Mouse (Mus musculus): ENCODE data around the gene Furin. TPM values are rescaled to one million over a fixed set of nuclear protein-coding genes. Genes with fewer than 3 reads are reported as not detected.
A peak's percentile ranks its signal among the peaks of the same experiment; 100 is the strongest.

The Furin gene
- polyA plus RNA-seq, 1 experiment from 2014 or later = 4.4 TPM

- H3K4me2 ChIP-seq (ENCODE audit: low read length) = no peak overlapping the region
- H3K27me3 ChIP-seq (replicated peaks; ENCODE audit: control insufficient read depth, insufficient read depth, low read length) = no peaks in the 10 kb centered on the region
- no peak overlapping the region for H3K27ac ChIP-seq (ENCODE audit: low read length)
- H3K9ac ChIP-seq (replicated peaks; ENCODE audit: low read depth, low read length) = no peak overlapping the region
- H3K4me1 ChIP-seq (replicated peaks; ENCODE audit: control insufficient read depth, insufficient read depth, low read length) = peaks cover 3% of the 10 kb centered on the region
- no peaks in the 10 kb centered on the region for H3K9me3 ChIP-seq (ENCODE audit: control insufficient read depth, low read length)
- no peak for ATAC-seq
- H3K4me3 ChIP-seq (replicated peaks; ENCODE audit: low read length) = no peak overlapping the region
- no peaks in the 10 kb centered on the region for H3K36me3 ChIP-seq (ENCODE audit: control insufficient read depth, insufficient read depth)
- 75% methylated on average over 3 of the region's 3 CpGs for WGBS
Measured at GRCm38 (mm10) chr7:80418036-80418435, 12.8 kb upstream of the Furin start.

DNA sequence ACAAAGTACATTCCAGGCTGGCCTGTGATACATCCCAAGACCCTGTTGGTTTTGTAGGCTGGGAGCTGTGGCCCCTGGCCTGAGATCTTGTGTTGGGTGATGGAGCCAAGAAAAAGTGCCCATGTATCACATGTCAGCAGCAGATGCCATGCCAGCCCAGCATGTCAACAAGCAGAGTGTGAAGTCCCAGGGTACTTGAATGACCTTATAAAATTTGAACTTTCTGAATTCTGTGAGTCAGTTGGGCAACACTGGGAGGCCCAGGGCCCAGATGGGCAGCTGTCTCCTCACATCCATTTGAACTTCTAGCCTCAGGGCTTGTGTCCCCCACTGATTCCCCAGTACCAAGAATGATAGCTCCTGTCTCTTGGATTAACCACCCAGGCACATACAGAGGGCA is 12.4 kb upstream of the Furin start:
- no peak overlapping the region for H3K4me2 ChIP-seq (ENCODE audit: low read length)
- no peaks in the 10 kb centered on the region for H3K27me3 ChIP-seq (replicated peaks; ENCODE audit: control insufficient read depth, insufficient read depth, low read length)
- no peak overlapping the region for H3K9ac ChIP-seq (replicated peaks; ENCODE audit: low read depth, low read length)
- H3K9me3 ChIP-seq (ENCODE audit: control insufficient read depth, low read length) = no peaks in the 10 kb centered on the region
- H3K27ac ChIP-seq (ENCODE audit: low read length) = no peak overlapping the region
- H3K36me3 ChIP-seq (ENCODE audit: control insufficient read depth, insufficient read depth) = no peaks in the 10 kb centered on the region
- ATAC-seq = no peak
- peaks cover under 1% of the 10 kb centered on the region; the same call in 1 of the 2 replicates for H3K4me1 ChIP-seq (replicated peaks; ENCODE audit: control insufficient read depth, insufficient read depth, low read length)
- H3K4me3 ChIP-seq (replicated peaks; ENCODE audit: low read length) = no peak overlapping the region

DNA sequence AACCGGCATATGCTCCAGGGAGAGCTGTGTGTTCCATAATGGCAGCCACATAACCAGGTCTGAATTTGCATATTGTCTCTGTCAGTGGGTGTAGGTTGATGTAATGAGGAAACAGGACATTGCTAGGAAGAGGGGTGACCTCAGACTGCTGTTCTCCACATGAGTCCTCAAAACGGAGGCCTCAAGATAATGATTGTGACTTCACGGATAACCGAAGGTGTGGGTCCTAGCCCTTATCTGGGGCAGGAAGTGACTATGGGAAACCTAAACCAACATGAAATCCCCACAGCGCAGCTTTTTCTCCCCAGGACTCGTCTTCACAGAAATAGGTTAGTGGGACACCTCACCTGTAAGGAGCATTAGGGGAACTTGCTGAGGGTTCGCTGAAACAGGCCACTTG is 11.7 kb upstream of the Furin start:
- Histone ChIP-seq H3K27me3 (replicated peaks; ENCODE audit: control insufficient read depth, insufficient read depth, low read length) (no peaks in the 10 kb centered on the region), H3K9me3 (ENCODE audit: control insufficient read depth, low read length) (no peaks in the 10 kb centered on the region), H3K36me3 (ENCODE audit: control insufficient read depth, insufficient read depth) (no peaks in the 10 kb centered on the region), H3K4me1 (replicated peaks; ENCODE audit: control insufficient read depth, insufficient read depth, low read length) (no peaks in the 10 kb centered on the region), H3K27ac (ENCODE audit: low read length) (no peak overlapping the region), H3K4me3 (replicated peaks; ENCODE audit: low read length) (no peak overlapping the region), H3K9ac (replicated peaks; ENCODE audit: low read depth, low read length) (no peak overlapping the region), H3K4me2 (ENCODE audit: low read length) (no peak overlapping the region)
- 94% methylated on average over 7 of the region's 7 CpGs for WGBS
- ATAC-seq = no peak

DNA sequence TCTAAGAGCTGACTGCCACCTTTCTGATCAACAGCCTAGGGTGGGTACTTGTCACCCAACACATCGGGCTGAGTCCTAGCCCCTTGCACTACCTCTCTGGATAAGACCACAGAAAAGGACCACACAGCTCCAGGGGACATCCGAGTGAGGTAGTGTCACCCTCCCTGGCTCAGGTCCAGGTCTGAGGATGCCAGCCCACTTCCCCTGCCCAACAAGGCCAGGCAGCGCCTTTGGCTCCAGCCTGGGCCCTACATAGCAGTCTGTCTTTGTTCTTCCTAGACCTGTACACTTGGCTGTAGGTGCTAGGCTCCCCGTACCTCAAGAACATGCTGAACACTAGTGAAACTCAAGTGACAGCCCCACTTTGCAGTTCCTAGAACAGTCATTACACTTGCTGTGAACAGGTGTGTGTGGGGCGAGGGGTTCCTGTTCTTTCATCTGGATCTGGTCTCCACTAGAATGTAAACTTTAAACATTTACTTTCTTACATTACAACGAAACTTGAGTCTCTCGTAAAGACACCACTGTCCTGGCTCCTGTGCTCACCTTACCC is 9.1 kb upstream of the Furin start:
- 77% methylated on average over 7 of the region's 7 CpGs for WGBS
- H3K27me3 ChIP-seq (replicated peaks; ENCODE audit: control insufficient read depth, insufficient read depth, low read length) = no peaks in the 10 kb centered on the region

DNA sequence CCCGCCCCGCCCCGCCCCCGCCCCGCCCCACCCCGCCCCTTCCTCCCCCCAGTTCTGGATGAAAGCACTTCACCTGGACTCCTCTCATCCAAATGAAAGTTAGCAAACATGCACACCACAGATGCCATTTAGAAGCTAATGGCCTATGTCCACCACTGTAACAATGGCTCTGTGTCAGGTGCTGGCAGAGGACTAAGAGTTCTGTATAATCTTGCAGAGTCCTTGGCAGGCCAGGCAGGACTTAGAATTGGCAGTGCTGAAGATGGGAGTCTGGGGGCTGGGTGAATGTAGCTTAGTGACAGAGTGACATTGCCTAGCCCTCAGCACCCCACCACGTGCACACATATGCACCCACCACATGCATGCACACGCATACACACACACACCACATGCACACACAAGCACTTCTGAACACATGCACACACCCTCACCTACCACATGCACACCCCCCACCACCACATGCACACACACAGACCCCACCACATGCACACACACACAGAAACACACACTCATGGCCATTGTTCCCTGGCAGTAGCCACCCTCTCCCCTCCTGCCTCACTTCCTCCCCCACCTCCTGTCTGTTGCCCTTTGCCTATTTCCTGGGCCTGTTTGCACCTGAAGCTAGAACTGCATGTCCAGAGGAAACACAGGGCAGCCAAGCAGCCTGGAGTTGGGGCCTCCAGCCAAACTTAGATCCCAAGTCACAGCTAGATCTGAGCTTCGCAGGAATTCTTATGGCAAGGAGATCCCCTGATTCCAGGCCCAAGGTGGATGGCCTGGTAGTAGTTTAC is 8.5 kb upstream of the Furin start:
- Histone ChIP-seq H3K9ac (replicated peaks; ENCODE audit: low read depth, low read length) (no peak overlapping the region), H3K4me1 (replicated peaks; ENCODE audit: control insufficient read depth, insufficient read depth, low read length) (no peaks in the 10 kb centered on the region), H3K9me3 (ENCODE audit: control insufficient read depth, low read length) (no peaks in the 10 kb centered on the region), H3K36me3 (ENCODE audit: control insufficient read depth, insufficient read depth) (no peaks in the 10 kb centered on the region), H3K4me3 (replicated peaks; ENCODE audit: low read length) (no peak overlapping the region), H3K27ac (ENCODE audit: low read length) (no peak overlapping the region), H3K27me3 (replicated peaks; ENCODE audit: control insufficient read depth, insufficient read depth, low read length) (no peaks in the 10 kb centered on the region), H3K4me2 (ENCODE audit: low read length) (no peak overlapping the region)
- WGBS = 77% methylated on average over 9 of the region's 9 CpGs
- ATAC-seq = no peak

More for the DNA sequence above, 9.1 kb upstream of the Furin start:
- no peak overlapping the region for H3K9ac ChIP-seq (replicated peaks; ENCODE audit: low read depth, low read length)
- H3K4me2 ChIP-seq (ENCODE audit: low read length) = no peak overlapping the region
- H3K4me1 ChIP-seq (replicated peaks; ENCODE audit: control insufficient read depth, insufficient read depth, low read length) = no peaks in the 10 kb centered on the region
- no peak for ATAC-seq
- no peaks in the 10 kb centered on the region for H3K9me3 ChIP-seq (ENCODE audit: control insufficient read depth, low read length)
- H3K27ac ChIP-seq (ENCODE audit: low read length) = no peak overlapping the region
- H3K4me3 ChIP-seq (replicated peaks; ENCODE audit: low read length) = no peak overlapping the region
- H3K36me3 ChIP-seq (ENCODE audit: control insufficient read depth, insufficient read depth) = no peaks in the 10 kb centered on the region

DNA sequence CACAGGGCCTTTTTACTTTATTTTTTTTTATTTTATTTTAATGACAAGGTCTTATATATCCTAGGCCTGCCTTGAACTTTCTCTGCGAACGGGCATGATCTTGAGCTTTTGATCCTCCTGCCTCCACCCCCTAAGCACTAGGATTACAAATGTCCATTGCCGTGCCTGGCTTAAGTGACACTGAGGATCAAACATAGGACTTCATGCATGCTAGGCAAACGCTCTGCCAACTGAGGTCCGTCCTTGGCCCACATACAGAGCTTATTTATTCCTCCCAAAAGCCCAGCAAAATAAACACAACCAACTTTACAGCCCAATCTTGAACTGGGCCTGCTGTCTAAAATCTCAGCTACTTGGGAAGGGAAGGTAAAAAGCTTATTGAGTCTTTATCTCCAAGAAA is 7.5 kb upstream of the Furin start:
- H3K9ac ChIP-seq (replicated peaks; ENCODE audit: low read depth, low read length) = no peak overlapping the region
- H3K36me3 ChIP-seq (ENCODE audit: control insufficient read depth, insufficient read depth) = no peaks in the 10 kb centered on the region
- H3K27me3 ChIP-seq (replicated peaks; ENCODE audit: control insufficient read depth, insufficient read depth, low read length) = no peaks in the 10 kb centered on the region
- no peak overlapping the region for H3K27ac ChIP-seq (ENCODE audit: low read length)
- no peaks in the 10 kb centered on the region for H3K4me1 ChIP-seq (replicated peaks; ENCODE audit: control insufficient read depth, insufficient read depth, low read length)
- ATAC-seq = no peak
- no peak overlapping the region for H3K4me2 ChIP-seq (ENCODE audit: low read length)
- 71% methylated on average over 5 of the region's 5 CpGs for WGBS
- H3K9me3 ChIP-seq (ENCODE audit: control insufficient read depth, low read length) = no peaks in the 10 kb centered on the region
- no peak overlapping the region for H3K4me3 ChIP-seq (replicated peaks; ENCODE audit: low read length)

- Histone ChIP-seq H3K4me1 (replicated peaks; ENCODE audit: control insufficient read depth, insufficient read depth, low read length) (no peaks in the 10 kb centered on the region), H3K9me3 (ENCODE audit: control insufficient read depth, low read length) (no peaks in the 10 kb centered on the region), H3K9ac (replicated peaks; ENCODE audit: low read depth, low read length) (no peak overlapping the region), H3K27me3 (replicated peaks; ENCODE audit: control insufficient read depth, insufficient read depth, low read length) (no peaks in the 10 kb centered on the region), H3K4me3 (replicated peaks; ENCODE audit: low read length) (no peak overlapping the region), H3K27ac (ENCODE audit: low read length) (no peak overlapping the region), H3K36me3 (ENCODE audit: control insufficient read depth, insufficient read depth) (no peaks in the 10 kb centered on the region), H3K4me2 (ENCODE audit: low read length) (no peak overlapping the region)
- 0 out of 2 replicates have a peak, but pooled peaks have one; percentile 36 for ATAC-seq
- 34% methylated on average over 10 of the region's 10 CpGs for WGBS
Measured at GRCm38 (mm10) chr7:80412279-80412678, 7.0 kb upstream of the Furin start.

GRCm38 (mm10) chr7:80410380-80410779 is 5.1 kb upstream of the Furin start:
- Histone ChIP-seq H3K27me3 (replicated peaks; ENCODE audit: control insufficient read depth, insufficient read depth, low read length) (no peaks in the 10 kb centered on the region), H3K36me3 (ENCODE audit: control insufficient read depth, insufficient read depth) (no peaks in the 10 kb centered on the region), H3K27ac (ENCODE audit: low read length) (no peak overlapping the region), H3K9ac (replicated peaks; ENCODE audit: low read depth, low read length) (no peak overlapping the region), H3K4me1 (replicated peaks; ENCODE audit: control insufficient read depth, insufficient read depth, low read length) (no peaks in the 10 kb centered on the region), H3K4me3 (replicated peaks; ENCODE audit: low read length) (no peak overlapping the region), H3K9me3 (ENCODE audit: control insufficient read depth, low read length) (no peaks in the 10 kb centered on the region), H3K4me2 (ENCODE audit: low read length) (no peak overlapping the region)
- 74% methylated on average over 9 of the region's 9 CpGs for WGBS
- no peak for ATAC-seq

GRCm38 (mm10) chr7:80407712-80408111 is 2.5 kb upstream of the Furin start:
- no peak overlapping the region for H3K4me2 ChIP-seq (ENCODE audit: low read length)
- WGBS = 76% methylated on average over 9 of the region's 9 CpGs
- no peak overlapping the region for H3K4me3 ChIP-seq (replicated peaks; ENCODE audit: low read length)
- no peak overlapping the region for H3K9ac ChIP-seq (replicated peaks; ENCODE audit: low read depth, low read length)
- no peak for ATAC-seq
- H3K27me3 ChIP-seq (replicated peaks; ENCODE audit: control insufficient read depth, insufficient read depth, low read length) = no peaks in the 10 kb centered on the region
- peaks cover 8% of the 10 kb centered on the region for H3K4me1 ChIP-seq (replicated peaks; ENCODE audit: control insufficient read depth, insufficient read depth, low read length)
- H3K36me3 ChIP-seq (ENCODE audit: control insufficient read depth, insufficient read depth) = no peaks in the 10 kb centered on the region
- H3K9me3 ChIP-seq (ENCODE audit: control insufficient read depth, low read length) = no peaks in the 10 kb centered on the region
- no peak overlapping the region for H3K27ac ChIP-seq (ENCODE audit: low read length)
